Mouse (Mus musculus) thymus, postnatal 25 days (tissue): ENCODE data around the gene Zfpm1.

Experiments used
- DNase-seq: peaks from one replicate; pipeline ENCODE4 v3.0.0; 2022

The Zfpm1 gene

DNA sequence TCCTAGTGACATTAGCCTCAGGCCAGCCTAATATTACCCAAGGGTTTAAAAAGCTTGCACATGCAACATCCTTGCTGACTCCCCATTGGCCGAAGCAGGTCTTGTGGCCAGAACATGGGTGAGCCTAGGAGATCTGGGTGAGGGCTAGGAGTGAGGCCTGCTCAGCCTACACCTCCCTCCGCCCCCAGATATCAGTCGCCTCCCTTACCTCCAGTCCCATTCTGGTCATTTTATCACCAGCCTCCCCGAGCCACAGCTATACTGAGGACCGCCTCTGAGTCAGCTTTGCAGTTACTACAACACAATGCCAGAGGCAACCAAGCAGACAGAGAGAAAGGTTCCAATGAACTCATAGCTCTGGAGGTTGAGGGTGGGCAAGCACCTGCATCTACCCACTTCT is 5.6 kb upstream of the Zfpm1 start:
- no peak for DNase-seq

DNA sequence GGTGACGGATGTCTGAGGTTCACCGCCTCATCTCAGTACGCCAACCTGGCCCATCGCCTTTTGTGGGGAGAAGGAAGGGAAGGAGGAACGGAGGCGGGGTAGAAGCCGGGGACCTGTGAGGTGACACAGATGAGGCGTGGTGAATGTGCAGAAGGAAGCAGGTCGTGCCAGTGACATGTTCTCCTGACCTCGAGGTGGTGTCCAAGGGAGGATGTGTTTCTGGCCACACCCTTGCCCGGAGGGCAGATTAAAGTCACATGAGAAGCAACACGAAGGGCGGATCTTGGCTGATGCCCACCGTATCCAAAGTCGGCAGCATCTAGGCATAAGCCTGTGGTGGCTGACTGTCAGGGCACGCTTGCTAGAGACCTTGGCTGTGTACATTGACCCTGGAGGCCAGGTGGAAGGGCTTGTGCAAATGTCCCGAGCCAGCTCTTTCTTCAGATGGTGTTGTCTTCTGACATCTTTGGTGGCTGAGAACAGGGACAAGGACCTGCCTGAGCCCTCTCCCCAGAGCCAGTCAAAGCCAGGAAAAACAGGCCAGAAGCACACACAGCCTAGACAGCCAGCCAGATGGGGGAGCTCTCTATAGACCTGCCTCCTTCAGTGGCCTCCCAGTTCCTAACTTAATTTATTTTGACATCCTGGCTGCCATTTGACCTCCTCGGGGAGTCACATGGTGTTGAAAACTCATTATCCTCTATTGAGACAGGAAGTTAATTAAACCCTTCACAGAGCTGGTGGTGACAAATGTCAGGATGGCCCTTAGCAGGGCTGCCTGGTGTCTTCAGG is 4.5 kb upstream of the Zfpm1 start:
- no peak for DNase-seq

DNA sequence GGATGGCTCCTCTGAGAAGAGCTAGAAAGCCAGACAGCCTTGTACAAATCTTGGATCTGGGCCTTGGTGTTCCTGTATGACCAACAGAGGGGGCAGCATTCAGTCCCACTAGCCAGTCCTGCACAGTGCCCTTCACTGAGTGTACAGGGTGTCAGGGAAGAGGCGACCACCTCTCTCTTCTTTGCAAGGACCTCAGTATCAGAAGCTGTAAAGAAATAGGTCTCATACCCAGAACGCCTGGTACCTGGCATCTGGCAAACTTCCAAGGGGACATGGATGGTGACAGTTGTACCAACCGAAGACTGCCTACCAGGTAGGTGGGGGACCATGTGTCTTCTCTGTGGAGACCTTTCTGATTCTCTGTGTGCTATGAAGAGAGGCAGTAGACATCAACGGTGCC is 1.8 kb upstream of the Zfpm1 start:
- no peak for DNase-seq

DNA sequence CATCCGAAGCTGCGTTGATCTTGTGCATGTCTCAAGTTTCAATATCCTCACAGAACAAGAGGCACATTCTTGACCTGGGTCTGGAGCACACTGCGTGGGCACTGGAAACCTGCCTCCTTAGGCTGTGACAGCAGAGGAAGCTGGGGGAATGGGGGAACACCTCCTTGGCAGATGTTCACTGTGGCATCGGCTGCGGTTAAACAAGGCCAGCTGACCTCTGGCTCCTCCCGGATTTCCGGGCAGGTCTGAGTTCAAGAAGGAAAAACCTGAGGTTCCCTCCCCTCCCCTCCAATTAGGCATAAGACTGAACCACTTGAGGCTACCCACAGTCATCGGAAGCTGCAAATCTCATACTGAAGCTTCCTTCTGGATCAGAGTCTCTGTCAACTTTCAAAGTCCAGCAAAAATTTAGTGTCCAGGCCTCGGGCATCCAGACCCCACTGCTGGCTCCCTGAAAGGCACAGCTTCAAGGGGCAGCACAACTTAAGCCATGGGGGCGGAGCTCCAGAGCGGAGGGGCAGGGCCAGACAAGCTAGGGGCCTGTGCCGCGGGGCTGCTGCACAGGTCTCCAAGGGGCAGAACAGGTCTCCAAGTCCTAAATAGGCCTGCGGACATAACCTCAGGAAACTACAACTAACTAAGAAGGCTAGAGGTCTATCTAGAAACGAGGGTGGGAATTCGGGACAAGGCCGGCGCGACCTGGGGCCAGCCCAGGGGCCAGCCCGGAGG is 1.2 kb upstream of the Zfpm1 start:
- DNase-seq: no peak

DNA sequence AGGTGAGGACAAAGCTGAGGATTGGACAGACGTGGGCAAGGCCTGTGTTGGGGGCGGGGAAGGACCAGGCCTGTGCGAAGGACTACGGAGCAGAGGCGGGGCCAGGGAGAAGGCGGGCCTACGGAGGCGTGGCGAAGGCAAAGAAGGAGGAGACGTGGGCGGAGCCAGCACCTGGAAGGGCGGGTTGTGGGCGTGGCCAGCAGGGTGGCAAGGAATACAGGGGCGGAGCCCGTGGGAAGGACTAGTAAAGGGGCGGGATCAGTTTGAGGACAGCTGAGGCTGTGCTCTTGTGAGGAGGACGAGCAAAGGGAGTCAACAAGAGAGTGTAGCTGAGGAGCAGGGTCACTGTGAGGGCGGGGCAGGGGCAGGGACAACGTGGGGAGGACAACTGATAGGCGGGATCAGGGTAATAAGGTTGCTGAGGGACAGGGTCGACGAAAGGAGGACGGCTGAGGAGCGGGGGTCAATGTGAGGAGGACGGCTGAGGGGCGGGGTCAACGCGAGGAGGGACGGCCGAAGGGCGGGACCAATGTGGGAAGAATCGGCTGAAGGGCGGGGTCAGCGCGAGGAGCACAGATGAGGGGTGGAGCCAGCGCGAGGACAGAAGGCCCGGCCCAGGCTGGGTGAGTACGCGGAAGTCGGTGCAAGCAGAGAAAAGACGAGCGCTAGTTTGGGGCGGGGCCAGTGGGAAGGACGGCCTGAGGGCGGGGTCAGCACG is 465 bp upstream of the Zfpm1 start:
- DNase-seq: peak; percentile 99

DNA sequence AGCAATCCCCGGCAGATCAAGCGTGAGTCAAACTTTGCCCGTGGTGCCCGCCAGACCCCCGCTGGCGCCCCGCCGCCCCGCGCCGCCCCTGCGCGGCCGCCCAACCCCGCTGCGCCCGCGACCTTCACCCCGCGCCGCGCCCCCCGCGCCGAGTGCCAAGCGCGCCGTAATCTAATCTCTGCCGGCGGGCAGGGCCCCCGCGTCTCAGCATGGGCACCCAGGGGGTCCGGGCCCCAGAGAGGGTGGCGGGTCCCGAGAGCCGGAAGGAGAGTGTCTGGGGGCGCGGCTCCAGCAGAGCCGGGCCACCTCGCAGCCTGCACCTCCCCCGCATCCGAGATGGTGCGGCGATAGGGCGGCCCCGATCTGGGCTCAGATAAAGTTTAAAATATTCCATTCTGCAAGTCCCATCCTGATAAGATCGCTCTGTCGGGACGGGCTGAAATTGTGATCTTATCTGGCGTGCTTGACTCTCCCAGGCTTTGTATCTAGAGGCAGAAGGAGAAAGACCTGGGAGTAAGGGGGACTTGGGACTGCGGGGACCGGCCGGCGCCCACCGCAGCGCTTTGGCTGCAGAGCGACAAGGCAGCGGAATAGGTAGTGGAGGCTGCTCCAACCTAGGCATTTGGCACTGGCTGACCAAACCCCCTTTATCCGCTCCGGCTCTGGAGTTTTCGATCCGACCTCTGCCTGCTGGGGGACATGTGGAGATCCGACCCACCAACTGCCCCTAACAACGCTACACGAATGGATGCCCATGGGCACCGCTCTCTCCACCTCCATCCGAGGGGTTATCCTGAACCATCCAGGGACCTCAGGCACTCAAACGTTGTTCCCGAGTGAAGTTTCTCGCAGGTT is 787 bp downstream of the Zfpm1 start:
- peak; percentile 62 for DNase-seq

DNA sequence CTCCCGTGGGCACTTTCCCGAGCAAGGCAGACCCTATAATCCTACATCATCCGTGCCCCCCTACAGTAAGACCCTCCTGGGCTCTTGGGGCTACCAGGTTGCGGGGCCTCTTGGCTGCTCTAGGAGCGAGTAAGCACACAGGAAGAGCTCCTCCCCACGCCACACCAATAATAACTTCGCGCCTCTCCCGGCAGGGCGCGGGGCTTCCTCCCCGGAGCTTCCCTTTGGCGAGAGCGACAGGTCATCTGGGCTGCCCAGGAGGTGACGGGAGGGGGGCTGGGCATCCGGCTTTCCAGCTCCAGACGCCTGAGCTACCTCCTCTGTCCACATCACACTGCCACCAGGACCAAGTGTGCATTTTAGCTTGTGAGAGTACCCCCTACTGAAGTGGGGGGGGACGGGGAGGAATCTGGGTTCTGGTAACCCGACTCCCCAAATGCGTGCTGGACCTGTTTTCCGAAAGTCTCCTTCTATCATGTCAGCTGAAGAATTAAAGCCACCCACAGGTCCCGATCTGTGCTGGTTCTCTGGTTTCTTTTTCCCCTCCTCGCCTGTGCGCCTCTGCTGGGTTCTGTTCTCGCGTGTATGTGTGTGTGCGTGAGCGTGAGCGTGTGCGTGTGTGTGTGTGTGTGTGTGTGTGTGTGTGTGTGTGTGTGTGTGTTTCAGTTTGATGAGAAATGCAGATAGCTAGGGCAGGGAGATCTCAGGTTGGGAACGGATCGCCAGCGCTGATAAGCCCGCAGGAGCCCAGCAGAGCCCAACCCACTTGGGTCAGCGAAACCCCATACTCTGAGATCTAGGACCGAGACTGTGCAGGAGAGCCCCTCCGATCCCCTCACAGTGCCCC is 1.6 kb downstream of the Zfpm1 start:
- DNase-seq: peak; percentile 61

DNA sequence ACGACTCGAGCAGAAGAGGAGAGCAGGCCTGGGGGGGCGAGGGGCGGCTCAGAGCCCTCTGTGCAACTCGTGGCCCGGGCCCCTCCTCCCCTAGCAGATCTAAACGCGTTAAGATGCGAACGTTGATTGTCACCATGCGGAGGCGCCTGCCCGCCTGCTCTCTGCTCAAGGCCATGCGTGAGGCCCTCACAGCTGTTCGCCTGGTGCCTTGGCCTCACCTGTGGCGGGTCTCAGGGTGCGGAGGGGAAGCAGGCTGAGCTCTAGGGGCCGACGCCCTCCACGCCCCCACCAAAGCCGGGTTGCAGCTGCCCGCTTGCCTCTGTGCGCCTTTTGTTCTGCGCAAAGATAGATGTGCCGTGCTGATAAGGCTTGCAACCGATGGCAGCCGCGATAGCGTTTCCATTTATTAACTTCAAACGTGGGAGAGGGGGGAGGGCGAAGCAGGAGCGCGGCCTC is 2.3 kb downstream of the Zfpm1 start:
- DNase-seq: peak; percentile 82

DNA sequence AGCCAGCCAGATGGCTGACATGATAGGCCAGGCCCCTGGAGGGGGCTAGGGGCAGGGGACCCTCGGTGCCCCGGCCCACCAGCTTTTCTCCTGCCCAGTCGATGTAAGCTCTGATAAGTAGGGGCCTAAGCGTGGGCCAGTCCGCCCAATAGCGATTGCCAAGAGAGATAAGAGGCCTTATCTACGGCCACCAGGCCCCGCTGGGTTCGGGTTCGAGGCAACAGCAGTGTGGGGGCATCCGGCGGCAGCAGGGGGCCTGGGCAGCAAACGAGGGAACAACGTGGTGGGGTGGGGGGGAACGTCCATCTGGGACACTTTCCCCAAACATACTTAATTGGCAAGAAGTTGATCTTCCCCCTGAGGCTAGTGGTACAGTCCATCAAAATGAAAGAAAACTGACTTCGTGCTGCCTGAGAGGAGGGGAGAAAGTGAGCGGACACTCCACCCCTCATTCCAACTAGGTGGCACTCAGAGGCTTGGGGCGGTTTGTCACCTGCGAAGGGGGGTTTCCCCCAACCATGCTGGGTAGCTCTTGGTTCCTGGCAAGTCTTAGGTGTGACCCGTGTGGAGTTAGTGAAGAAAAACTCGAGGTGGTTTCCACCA is 2.8 kb downstream of the Zfpm1 start:
- DNase-seq: peak; percentile 68

DNA sequence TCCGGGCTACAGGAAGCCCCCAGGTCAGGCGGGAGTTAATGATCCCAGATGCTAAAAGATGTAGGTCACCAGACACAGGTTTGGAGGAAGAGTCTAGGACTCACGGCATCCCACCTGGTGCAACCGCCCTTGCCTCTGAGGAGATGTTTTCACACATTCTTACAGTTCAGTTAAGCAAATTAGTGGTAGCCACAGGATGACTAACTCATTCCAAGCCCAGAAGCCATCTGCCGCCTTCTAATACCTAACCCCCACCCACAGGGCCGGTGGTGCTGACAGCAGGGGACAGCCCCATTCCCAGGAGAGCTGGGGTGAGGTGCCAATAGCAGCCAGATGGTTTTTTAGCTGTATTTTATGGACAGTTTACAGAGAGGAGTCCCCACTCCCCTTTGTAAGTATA is 3.8 kb downstream of the Zfpm1 start:
- peak; percentile 35 for DNase-seq

DNA sequence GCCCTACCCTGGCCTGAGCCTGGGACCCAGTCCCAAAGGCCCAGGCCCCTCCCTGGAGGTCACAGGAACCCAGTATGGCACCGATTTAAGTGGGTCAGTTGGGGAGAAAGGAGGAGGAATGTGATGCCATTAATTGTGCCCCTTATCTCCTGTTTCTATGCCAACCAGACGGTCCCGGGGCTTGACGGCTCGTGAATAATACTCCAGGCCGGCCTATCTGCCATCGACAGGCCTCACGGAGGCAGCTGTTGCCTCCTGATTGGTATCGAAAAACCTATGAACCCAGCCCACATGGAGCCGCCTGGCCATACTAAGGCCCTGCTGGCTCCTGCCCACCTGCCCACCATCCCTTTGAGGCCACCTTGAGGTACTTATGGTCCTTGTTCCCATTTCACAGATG is 5.0 kb downstream of the Zfpm1 start:
- DNase-seq: no peak

DNA sequence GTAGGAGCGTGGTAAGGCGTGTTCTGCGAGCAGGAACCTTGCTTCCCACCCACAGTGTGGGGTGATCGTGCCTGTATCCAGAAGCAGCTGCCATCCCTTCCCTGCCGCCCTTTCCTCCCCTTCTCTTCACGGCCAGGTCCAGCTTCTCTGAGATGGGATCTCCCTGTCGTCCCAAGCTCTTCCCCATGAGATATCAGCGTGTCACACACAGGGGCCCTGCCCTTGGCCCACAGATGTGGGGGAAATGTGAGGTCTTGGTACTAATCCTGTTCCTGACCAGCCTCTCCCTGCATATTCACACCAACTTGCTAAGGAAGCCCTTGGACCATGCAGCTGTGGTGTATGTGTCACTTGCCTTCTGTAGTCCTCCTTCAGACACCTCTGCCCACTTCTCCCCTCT is 5.8 kb downstream of the Zfpm1 start:
- no peak for DNase-seq

DNA sequence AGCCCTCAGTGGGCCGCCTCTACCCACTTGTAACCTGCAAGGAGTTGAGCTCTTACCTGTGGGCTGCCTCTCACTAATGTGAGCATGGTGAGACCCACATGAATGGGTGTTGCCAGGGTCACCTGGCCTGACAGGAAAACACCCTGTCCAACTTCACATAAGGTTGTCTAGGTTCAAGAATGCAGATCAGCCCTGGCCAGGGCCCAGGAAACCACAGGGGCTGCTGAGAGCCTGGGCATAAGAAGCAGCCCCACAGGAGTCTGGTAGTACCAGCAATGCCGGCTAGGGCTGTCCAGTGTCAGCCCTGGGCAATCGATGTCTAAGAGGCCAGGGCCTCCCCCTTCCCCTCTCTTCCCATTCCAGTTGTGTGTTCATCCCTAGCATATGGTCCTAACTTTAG is 6.4 kb downstream of the Zfpm1 start:
- no peak for DNase-seq

DNA sequence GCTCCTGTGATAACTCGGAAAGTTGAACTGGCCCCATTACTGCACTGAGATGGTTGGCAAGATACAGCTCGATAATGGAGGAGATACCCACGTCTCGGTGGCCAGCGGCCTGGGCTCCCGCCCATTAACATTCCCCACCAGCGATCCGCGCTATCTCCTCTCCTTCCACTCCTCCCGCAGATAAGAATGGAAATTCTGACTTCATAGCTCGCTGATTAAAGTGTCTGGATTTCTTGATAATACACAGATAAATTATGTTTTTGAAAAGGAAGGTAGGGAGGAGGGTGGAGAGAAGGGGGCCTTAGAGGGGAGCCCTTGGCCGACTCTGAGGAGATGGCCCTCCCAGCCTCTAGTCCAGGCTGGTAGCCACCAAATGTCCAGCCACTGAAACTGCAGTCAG is 9.1 kb downstream of the Zfpm1 start:
- no peak for DNase-seq

DNA sequence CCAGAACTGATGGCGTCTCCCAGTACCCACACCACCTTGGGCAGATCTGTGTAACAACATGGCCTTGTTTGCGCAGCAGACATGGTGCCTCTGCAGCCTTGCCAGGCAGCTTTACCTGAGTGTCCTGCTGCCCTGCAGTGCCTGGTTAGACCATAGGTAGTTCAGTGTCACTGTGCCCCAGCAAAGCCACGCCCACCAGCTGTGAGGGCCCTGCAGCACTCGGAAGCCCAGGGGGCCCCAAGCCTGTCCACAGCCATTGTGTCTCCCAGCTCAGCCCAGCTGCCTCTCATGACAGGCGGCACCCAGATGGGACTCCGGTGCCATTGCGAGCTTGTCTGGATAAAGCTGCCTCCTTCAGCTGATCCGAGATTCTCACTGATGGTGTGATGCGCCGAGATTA is 9.6 kb downstream of the Zfpm1 start:
- no peak for DNase-seq

DNA sequence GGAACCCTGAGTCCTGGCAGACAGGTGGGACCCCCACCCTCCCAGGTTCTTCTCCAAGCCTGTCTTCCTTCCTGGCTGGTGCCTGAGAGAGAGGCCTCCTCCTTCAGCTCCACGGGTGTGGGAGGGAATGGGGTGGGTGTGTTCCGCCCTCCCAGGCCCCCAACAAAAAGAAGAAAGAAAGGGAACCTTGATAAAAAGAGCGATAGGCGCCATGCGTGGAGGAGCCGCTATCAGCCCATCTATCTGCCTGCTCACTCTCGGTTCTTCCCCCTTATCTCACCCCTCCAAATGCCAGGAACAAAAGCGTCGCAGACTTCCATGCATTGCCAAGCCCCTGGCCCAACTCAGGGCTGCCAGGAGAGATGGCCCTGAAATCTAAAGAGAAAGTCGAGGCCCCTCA is 11.5 kb downstream of the Zfpm1 start:
- no peak for DNase-seq

DNA sequence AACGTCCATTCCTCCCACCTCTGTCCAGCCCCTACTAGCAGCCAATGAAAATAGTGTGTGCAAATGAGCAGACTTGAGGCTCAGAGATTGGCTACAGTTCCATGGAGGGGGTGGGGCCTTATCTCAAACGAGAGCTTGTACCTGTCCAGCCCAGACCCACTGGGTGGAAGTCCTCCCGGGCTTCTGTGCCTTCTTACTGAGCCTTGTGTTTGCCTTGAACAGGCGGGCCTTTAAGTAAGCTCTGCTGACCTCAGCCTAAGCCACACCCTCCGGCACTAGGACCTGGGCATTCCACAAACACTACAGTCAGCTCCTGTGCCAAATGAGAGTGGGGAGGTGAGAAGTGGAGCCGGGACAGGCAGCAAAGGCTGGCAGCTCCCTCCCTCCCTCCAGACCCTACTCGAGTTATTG is 12.3 kb downstream of the Zfpm1 start:
- no peak for DNase-seq

DNA sequence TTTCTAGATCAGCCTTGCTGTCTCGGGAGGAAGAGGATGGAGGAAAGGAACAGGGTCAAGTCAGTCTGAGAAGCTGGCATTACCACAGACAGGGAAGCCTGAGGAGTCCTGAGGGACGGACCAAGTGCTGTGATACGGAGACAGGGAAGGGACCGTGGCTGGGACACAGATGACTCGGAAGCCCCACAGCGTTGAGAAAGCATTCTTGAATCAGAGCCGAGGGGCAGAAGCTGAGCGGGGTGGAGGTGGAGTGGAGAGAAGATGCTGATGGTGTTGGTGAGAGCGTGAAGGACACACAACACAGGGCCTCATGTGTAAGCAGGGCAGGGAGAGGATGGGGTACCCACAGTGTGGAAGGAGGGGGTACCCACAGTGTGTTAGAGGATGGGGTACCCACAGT is 13.4 kb downstream of the Zfpm1 start:
- no peak for DNase-seq

DNA sequence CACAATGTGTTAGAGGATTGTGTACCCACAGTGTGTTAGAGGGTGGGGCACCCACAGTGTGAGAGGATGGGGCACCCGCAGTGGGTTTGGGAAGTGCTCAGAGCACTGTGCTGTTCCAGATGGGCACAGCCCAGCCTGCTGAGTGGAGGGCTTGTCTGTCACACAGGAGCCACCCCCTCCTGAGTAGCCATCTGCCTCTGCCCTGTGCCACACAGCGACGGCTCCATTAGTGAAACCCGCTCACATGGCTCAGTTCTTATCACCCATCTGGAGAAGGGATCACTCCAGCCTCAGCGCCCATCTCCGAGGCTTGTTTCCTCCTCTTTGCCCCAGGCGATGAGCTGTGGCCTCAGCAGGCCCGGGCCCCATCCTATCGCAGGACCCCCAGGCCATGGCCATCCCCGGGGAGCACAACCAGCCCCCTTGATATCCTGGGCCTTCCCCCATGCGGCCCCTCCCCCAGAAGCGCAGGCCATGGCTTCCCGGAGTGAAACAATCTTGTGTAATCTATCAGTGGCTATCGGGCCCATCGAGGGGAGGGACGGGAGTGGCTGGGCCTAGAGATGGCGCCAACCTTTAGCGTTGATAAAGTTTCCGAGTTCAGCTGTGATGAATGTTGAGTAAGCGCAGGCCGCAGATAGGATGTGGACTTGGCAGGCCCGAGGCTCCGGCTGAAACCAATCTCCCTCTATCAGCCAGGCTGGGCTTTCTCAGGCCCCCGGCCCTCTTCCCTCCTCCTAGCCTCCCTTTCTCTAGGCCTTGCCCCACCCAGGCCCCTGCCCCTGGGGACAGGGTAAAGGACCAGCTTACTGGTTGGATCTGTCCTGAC is 14.4 kb downstream of the Zfpm1 start:
- DNase-seq: no peak

DNA sequence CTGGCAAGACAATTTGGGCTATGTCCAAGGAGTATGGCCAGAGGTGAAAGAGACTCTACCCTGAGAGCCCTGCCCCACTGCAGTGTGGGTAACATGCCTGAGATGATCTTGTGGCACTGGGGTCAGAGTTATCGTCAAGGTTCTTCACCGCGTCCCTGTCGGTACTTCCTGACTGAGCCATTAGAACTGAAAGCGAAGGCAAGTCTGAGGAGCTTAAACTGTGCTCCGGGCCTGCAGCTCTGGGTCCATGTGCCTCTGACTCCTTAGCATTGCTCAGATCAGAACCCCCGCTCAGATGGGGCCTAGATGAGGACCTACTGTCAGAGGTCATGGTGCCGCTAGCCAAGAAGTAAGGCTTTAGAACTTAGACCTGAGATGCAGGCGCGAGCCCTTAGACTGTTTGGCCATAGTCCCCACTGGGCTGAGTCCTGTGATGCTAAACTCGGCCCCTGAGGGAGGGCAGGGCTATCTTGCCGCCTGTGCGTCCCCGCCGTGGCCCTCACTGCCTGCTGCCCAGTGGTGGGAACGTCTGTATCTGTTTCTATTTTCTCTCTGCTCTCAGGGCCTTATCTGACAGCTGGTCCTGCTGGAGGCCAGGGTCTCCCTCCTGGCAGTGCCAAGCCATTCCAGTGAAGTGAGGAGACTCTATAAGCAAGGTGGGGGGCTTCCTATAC is 17.8 kb downstream of the Zfpm1 start:
- no peak for DNase-seq
